Mouse (Mus musculus) erythroblast, embryonic 14.5 days (primary cell): ENCODE data around the gene Rabep2.

Experiments used
- GATA1 ChIP-seq: IDR thresholded peaks from 2 replicates; pipeline ENCODE4 v1.6.1; 2012; ENCODE audit warnings: low read length, inconsistent platforms, mixed read lengths
- TAL1 ChIP-seq: IDR thresholded peaks from 3 replicates; pipeline ENCODE4 v1.6.1; 2012; ENCODE audit warnings: low read length, inconsistent platforms, mixed read lengths

DNA sequence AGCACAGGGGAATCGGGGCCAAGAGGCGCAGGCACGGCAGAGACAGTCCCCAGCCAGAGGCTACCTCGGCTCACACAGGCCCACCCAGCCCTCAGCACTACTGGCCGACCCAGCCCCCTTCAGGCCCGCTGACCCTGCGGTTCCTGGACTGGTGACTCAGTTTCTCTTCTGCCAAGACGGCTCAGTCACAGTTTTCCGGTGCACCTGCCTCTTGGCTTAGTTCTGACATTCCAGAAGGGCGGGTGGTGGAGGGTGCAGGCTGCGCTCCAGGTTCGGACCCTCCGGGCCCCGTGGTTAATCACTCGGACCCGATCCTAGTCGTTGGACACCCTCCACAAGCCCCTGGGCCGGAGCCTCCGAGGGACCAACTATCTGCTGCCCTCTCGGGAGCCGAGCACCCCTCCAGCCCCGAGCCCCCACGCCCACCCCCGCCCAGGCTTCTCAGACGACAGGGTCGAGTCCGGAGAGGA lies 46.0 kb downstream of the Rabep2 start:
- TF ChIP-seq GATA1 (no peak), TAL1 (no peak)
